ENCODE assay signal across 10 mouse cellular contexts in genomic region chr2:130613091-130613490, GRCm38 (mm10). TPM values are rescaled to one million over a fixed set of nuclear protein-coding genes. Genes with fewer than 3 reads are reported as not detected.
A peak's percentile ranks its signal among the peaks of the same experiment; 100 is the strongest.
DNase-seq lines count a peak whose midpoint lies in the region; ATAC-seq and TF ChIP-seq lines count a peak whose summit lies in the region.
"Had no signal": no experiment of that assay in that cellular context is flagged by ENCODE, and none has a peak within 500 bp of the region (broad histone marks: within the 10 kb centered on the region; RNA-seq: fewer than 3 reads in every experiment).

No protein-coding gene starts in this region.

- no peak overlapping the region for H3K27ac ChIP-seq in lung, embryonic 14.5 days (ENCODE audit: low read depth)
- no peak overlapping the region for H3K27ac ChIP-seq in small intestine, adult 2 months (ENCODE audit: insufficient read depth, low read depth, low read length)
- no peak overlapping the region for H3K27ac ChIP-seq in midbrain, embryonic 11.5 days (ENCODE audit: low read depth, low read length)

- H3K27me3 ChIP-seq in lung, embryonic 14.5 days (ENCODE audit: insufficient read depth, low read length): no peaks in the 10 kb centered on the region
- H3K27me3 ChIP-seq in small intestine, adult 2 months (ENCODE audit: control insufficient read depth, insufficient read depth, low read length): no peaks in the 10 kb centered on the region
- no peaks in the 10 kb centered on the region for H3K27me3 ChIP-seq in midbrain, embryonic 11.5 days (ENCODE audit: control insufficient read depth, insufficient read depth, low read length)

- TF ChIP-seq POLR2A in small intestine, adult 2 months (IDR thresholded peaks at IDR 0.05; ENCODE audit: low read depth, low read length): no peak

- H3K4me1 ChIP-seq in lung, embryonic 14.5 days (ENCODE audit: insufficient read depth): no peaks in the 10 kb centered on the region
- H3K4me1 ChIP-seq in small intestine, adult 2 months (ENCODE audit: control insufficient read depth, insufficient read depth, insufficient read length, low read length): no peaks in the 10 kb centered on the region
- H3K4me1 ChIP-seq in midbrain, embryonic 11.5 days (ENCODE audit: control insufficient read depth, insufficient read depth, low read length): no peaks in the 10 kb centered on the region

- no peak for ATAC-seq in lung, embryonic 14.5 days (ENCODE audit: insufficient read depth)
- no peak for ATAC-seq in midbrain, embryonic 11.5 days (ENCODE audit: low FRiP score)
- ATAC-seq: hindbrain, embryonic 16.5 days had no signal

- peak; percentile 46 for DNase-seq in embryo, embryonic 10 days (ENCODE audit: low spot score)
- DNase-seq in embryo, embryonic 9.5 days (ENCODE audit: extremely low spot score): no peak
- peak; percentile 55 for DNase-seq in lung, embryonic 14.5 days
- DNase-seq in lung, adult 18-20 months: no peak
- peak; percentile 45 to 46 for DNase-seq in cerebellum, postnatal 36 days
- no peak for DNase-seq in midbrain, embryonic 11.5 days (ENCODE audit: low spot score, missing footprints)
- DNase-seq in gastrocnemius, adult 18-20 months (ENCODE audit: low spot score): no peak

- 53% methylated on average over 3 of the region's 3 CpGs for WGBS in lung, embryonic 14.5 days
- WGBS in small intestine, adult 2 months: 65% methylated on average over 3 of the region's 3 CpGs
- 63% methylated on average over 3 of the region's 3 CpGs for WGBS in midbrain, embryonic 11.5 days

- H3K4me3 ChIP-seq in lung, embryonic 14.5 days (ENCODE audit: low read depth, low read length): no peak overlapping the region
- no peak overlapping the region for H3K4me3 ChIP-seq in small intestine, adult 2 months (ENCODE audit: low read depth, low read length)
- H3K4me3 ChIP-seq in midbrain, embryonic 11.5 days (ENCODE audit: low read depth, low read length): no peak overlapping the region

- peaks cover 50% of the 10 kb centered on the region for H3K36me3 ChIP-seq in lung, embryonic 14.5 days (ENCODE audit: insufficient read depth)
- H3K36me3 ChIP-seq in small intestine, adult 2 months (ENCODE audit: control insufficient read depth, insufficient read depth, low read length): peaks cover 25% of the 10 kb centered on the region
- peaks cover 13% of the 10 kb centered on the region for H3K36me3 ChIP-seq in midbrain, embryonic 11.5 days (ENCODE audit: control insufficient read depth, insufficient read depth, low read length)

- H3K9ac ChIP-seq in lung, embryonic 14.5 days: no peak overlapping the region
- no peak overlapping the region for H3K9ac ChIP-seq in midbrain, embryonic 11.5 days (ENCODE audit: low read length)

- no peak overlapping the region for H3K4me2 ChIP-seq in lung, embryonic 14.5 days
- no peak overlapping the region for H3K4me2 ChIP-seq in midbrain, embryonic 11.5 days

- no peaks in the 10 kb centered on the region for H3K9me3 ChIP-seq in lung, embryonic 14.5 days (ENCODE audit: low read depth, low read length)
- no peaks in the 10 kb centered on the region for H3K9me3 ChIP-seq in midbrain, embryonic 11.5 days (ENCODE audit: control insufficient read depth, low read length)

- TF ChIP-seq CTCF in lung, embryonic 14.5 days (IDR thresholded peaks at IDR 0.05; ENCODE audit: low read depth): peak; percentile 52
- peak; percentile 51; the same call in 1 of the 2 replicates for TF ChIP-seq CTCF in small intestine, adult 2 months (IDR thresholded peaks at IDR 0.05; ENCODE audit: extremely low read depth, insufficient read length, insufficient replicate concordance, low read depth, low read length)

RNA-seq across cellular contexts. Expression of gene Fastkd5, which starts 16.7 kb away (rescaled TPM):
- polyA plus RNA-seq in lung, embryonic 14.5 days (2014; fragmentation: Nextera tagmentation; extraction: Ambion mirVana): 18.3 and 18.6 TPM in 2 replicates
- polyA plus RNA-seq in small intestine, adult 2 months (2012; rRNA removed): 0.70 and 0.74 TPM in 2 replicates
- polyA plus RNA-seq in midbrain, embryonic 11.5 days (2014; fragmentation: Nextera tagmentation; extraction: Ambion mirVana): 19.7 and 23.3 TPM in 2 replicates
- total RNA-seq in gastrocnemius, adult 18-20 months (2021): 1 to 10 TPM; 5.8 to 6.2 TPM

RNA-seq across cellular contexts. Expression of gene Ubox5, which starts 16.7 kb away (rescaled TPM):
- polyA plus RNA-seq in lung, embryonic 14.5 days (2014; fragmentation: Nextera tagmentation; extraction: Ambion mirVana): 12.4 and 12.6 TPM in 2 replicates
- 2.0 and 3.4 TPM in 2 replicates for polyA plus RNA-seq in small intestine, adult 2 months (2012; rRNA removed)
- polyA plus RNA-seq in midbrain, embryonic 11.5 days (2014; fragmentation: Nextera tagmentation; extraction: Ambion mirVana): 16.6 and 18.4 TPM in 2 replicates
- total RNA-seq in gastrocnemius, adult 18-20 months (2021): 1 to 10 TPM; 5.2 TPM

RNA-seq across cellular contexts. Expression of gene Lzts3, which starts 29.5 kb away (rescaled TPM):
- 1.0 TPM in 2 replicates for polyA plus RNA-seq in lung, embryonic 14.5 days (2014; fragmentation: Nextera tagmentation; extraction: Ambion mirVana)
- 27.0 and 50.3 TPM in 2 replicates for polyA plus RNA-seq in small intestine, adult 2 months (2012; rRNA removed)
- polyA plus RNA-seq in midbrain, embryonic 11.5 days (2014; fragmentation: Nextera tagmentation; extraction: Ambion mirVana): 1.1 and 1.4 TPM in 2 replicates
- 1 to 10 TPM; 2.3 to 3.2 TPM for total RNA-seq in gastrocnemius, adult 18-20 months (2021)

RNA-seq across cellular contexts. Expression of gene Avp, which starts 30.7 kb away (rescaled TPM):
- polyA plus RNA-seq in lung, embryonic 14.5 days (2014; fragmentation: Nextera tagmentation; extraction: Ambion mirVana): not detected in 2 replicates
- not detected in 2 replicates for polyA plus RNA-seq in small intestine, adult 2 months (2012; rRNA removed)
- not detected in 2 replicates for polyA plus RNA-seq in midbrain, embryonic 11.5 days (2014; fragmentation: Nextera tagmentation; extraction: Ambion mirVana)
- not detected for total RNA-seq in gastrocnemius, adult 18-20 months (2021)
- total RNA-seq: megakaryocyte, adult 5-6 weeks had no signal
- polyA plus RNA-seq: hindbrain, embryonic 16.5 days had no signal

RNA-seq across cellular contexts. Expression of gene Oxt, which starts 37.1 kb away (rescaled TPM):
- not detected in 2 replicates for polyA plus RNA-seq in lung, embryonic 14.5 days (2014; fragmentation: Nextera tagmentation; extraction: Ambion mirVana)
- not detected in 2 replicates for polyA plus RNA-seq in small intestine, adult 2 months (2012; rRNA removed)
- polyA plus RNA-seq in midbrain, embryonic 11.5 days (2014; fragmentation: Nextera tagmentation; extraction: Ambion mirVana): not detected in 2 replicates
- total RNA-seq in gastrocnemius, adult 18-20 months (2021): not detected
- total RNA-seq: megakaryocyte, adult 5-6 weeks had no signal

Comparison
In these comparisons a context has a peak if more than half of its experiments do, and no peak if none do; other contexts are left out.
1. DNase-seq: peak in embryo, embryonic 10 days (single experiment), lung, embryonic 14.5 days (single experiment) and cerebellum, postnatal 36 days (2 of 2); none in embryo, embryonic 9.5 days (single experiment), lung, adult 18-20 months (0 of 2), midbrain, embryonic 11.5 days (single experiment) and gastrocnemius, adult 18-20 months (single experiment).
2. RNA of gene Fastkd5, which starts 16.7 kb away (polyA plus RNA-seq): 19.7 to 23.3 TPM in midbrain, embryonic 11.5 days and 18.3 to 18.6 TPM in lung, embryonic 14.5 days; 0.70 to 0.74 TPM in small intestine, adult 2 months; every median in the first group is over 10 times any median in the second.
3. RNA of gene Lzts3, which starts 29.5 kb away (polyA plus RNA-seq): 27.0 to 50.3 TPM in small intestine, adult 2 months; 1.1 to 1.4 TPM in midbrain, embryonic 11.5 days and 1.0 TPM in lung, embryonic 14.5 days; every median in the first group is over 10 times any median in the second.